Mouse (Mus musculus): ENCODE measurements at regions not wholly inside any gene's neighbourhood (a gene's known extent, or its start where the extent isn't known, plus 50 kb on each side); places are given as distances from the start of the nearest gene placed in this dataset.

DNA sequence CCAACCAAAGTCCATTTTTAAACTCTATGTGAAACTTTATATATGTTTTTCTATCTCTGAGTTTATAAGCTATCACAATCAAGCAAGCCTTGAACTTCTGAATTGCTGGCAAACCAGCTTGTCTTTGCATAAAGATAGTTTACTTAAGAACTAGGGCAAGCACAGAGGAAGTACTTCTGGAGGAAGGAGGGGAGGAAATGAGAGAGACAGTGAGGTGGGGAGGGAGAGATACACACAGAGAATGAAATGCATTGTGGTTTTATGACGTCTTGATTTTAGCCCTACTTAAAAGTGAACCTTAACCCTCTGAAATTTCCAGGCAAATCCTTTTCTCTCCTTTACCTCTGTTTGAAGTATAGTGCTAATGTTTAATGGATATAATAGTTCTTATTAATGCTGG lies 421.0 kb downstream of the Hs3st1 start:
- in situ Hi-C loops (cut with MboI; ENCODE audit: low pct_ligation_motif_present, low pct_unique_long_range_greater_than_20kb, low sequenced_read_pairs): no loop called here
- Histone ChIP-seq H3K36me3 (replicated peaks in 1 of 2; ENCODE audit: control insufficient read depth in 1 of 2, insufficient read depth in 1 of 2, low read length in 1 of 2) (no peaks in the 10 kb centered on the region), H3K4me1 (ENCODE audit: control insufficient read depth in 1 of 2, insufficient read depth in 2 of 2) (peaks cover 0 to 32% of the 10 kb centered on the region in 2 experiments; a peak in 1 of 4 replicates), H3K9me3 (replicated peaks; ENCODE audit: low read length) (no peaks in the 10 kb centered on the region), H3K79me2 (replicated peaks; ENCODE audit: control insufficient read depth, extremely low read depth, insufficient read depth, poor library complexity, severe bottlenecking) (no peaks in the 10 kb centered on the region), H3K27me3 (replicated peaks) (no peaks in the 10 kb centered on the region), H3K27ac (ENCODE audit: insufficient read depth, low read depth) (no peak overlapping the region), H3K4me2 (ENCODE audit: insufficient read depth, low read depth, poor library complexity, severe bottlenecking) (no peak overlapping the region), H3K9ac (ENCODE audit: insufficient read depth, low read depth) (no peak overlapping the region), H3K4me3 (replicated peaks in 1 of 3; ENCODE audit: low read depth in 2 of 3, low read length in 2 of 3, poor library complexity in 1 of 3) (no peak overlapping the region)
- DNase-seq (ENCODE audit: extremely low read depth): peak; percentile 8
- dilution Hi-C loops (cut with MboI; ENCODE audit: extremely low pct_ligation_motif_present, extremely low pct_unique_long_range_greater_than_20kb, low sequenced_read_pairs): no loop called here
- TF ChIP-seq NELFE (IDR thresholded peaks at IDR 0.05; ENCODE audit: low read depth, low read length): no peak
- TF ChIP-seq MYC (IDR thresholded peaks at IDR 0.05; ENCODE audit: low read depth, low read length): no peak
- TF ChIP-seq E2F4 (IDR thresholded peaks at IDR 0.05; ENCODE audit: insufficient replicate concordance, low read depth, low read length): no peak
- TF ChIP-seq PAX5 (IDR thresholded peaks at IDR 0.05; ENCODE audit: low read length): no peak

DNA sequence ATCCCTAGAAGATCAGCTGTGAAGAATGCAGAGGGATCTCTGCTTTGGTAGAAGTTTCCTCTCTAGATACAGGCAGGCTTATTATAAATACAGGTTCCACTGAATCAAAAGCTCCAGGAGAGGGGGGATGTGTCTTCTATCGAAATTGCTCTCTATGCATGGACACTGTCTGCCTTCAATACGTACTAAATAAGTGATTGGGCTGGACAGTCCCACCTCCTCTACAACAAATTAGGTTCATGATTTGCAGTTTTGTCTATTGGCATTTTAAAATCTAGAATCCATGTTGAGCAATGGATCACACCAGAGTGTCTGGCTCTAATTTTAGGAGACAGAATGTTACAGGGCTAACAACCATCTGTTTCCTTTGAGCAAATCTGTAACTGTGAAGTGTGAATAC lies 429.9 kb downstream of the Hs3st1 start:
- no peak for TF ChIP-seq UBTF (IDR thresholded peaks at IDR 0.05; ENCODE audit: low read depth, low read length)
- no peak overlapping the region for H3K27ac ChIP-seq (ENCODE audit: insufficient read depth, low read depth)
- DNase-seq (ENCODE audit: extremely low read depth): no peak
- in situ Hi-C loops (cut with MboI; ENCODE audit: low pct_ligation_motif_present, low pct_unique_long_range_greater_than_20kb, low sequenced_read_pairs): no loop called here
- H3K36me3 ChIP-seq (replicated peaks in 1 of 2; ENCODE audit: control insufficient read depth in 1 of 2, insufficient read depth in 1 of 2, low read length in 1 of 2): no peaks in the 10 kb centered on the region
- H3K4me2 ChIP-seq (ENCODE audit: insufficient read depth, low read depth, poor library complexity, severe bottlenecking): no peak overlapping the region
- dilution Hi-C loops (cut with MboI; ENCODE audit: extremely low pct_ligation_motif_present, extremely low pct_unique_long_range_greater_than_20kb, low sequenced_read_pairs): no loop called here
- no peaks in the 10 kb centered on the region for H3K9me3 ChIP-seq (replicated peaks; ENCODE audit: low read length)
- H3K79me2 ChIP-seq (replicated peaks; ENCODE audit: control insufficient read depth, extremely low read depth, insufficient read depth, poor library complexity, severe bottlenecking): no peaks in the 10 kb centered on the region
- no peak overlapping the region for H3K4me3 ChIP-seq (replicated peaks in 1 of 3; ENCODE audit: low read depth in 2 of 3, low read length in 2 of 3, poor library complexity in 1 of 3)
- H3K4me1 ChIP-seq (ENCODE audit: control insufficient read depth in 1 of 2, insufficient read depth in 2 of 2): no peaks in the 10 kb centered on the region
- H3K9ac ChIP-seq (ENCODE audit: insufficient read depth, low read depth): no peak overlapping the region
- no peaks in the 10 kb centered on the region for H3K27me3 ChIP-seq (replicated peaks)

DNA sequence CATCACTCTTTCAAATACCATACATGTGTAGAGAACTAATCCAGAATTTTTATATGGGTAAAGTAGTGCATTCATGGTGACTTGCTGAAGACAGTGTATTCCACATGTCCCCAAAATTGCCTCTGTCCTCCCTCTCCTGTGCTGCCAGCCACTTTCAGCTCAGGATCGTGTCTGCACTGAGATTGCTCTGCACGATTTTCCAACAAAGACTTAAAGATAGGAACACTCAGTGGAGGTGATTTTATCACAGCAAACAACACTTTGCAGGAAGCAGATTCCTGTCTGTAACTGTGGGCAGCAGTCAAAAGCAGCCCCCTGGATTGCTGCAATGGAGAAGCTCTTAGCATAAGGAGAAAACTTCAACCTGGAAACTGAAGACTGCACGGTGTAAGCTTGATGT lies 438.8 kb downstream of the Hs3st1 start:
- no peak for DNase-seq (ENCODE audit: extremely low read depth)
- no peak overlapping the region for H3K4me3 ChIP-seq (replicated peaks in 1 of 3; ENCODE audit: low read depth in 2 of 3, low read length in 2 of 3, poor library complexity in 1 of 3)
- TF ChIP-seq POLR2AphosphoS2 (IDR thresholded peaks at IDR 0.05; ENCODE audit: low read depth, low read length) (no peak), KAT2A (IDR thresholded peaks at IDR 0.05; ENCODE audit: insufficient replicate concordance, low read length) (no peak), HCFC1 (IDR thresholded peaks at IDR 0.05; ENCODE audit: low read depth, low read length) (no peak), CHD2 (IDR thresholded peaks at IDR 0.05; ENCODE audit: low read length) (no peak), ZKSCAN1 (IDR thresholded peaks at IDR 0.05; ENCODE audit: borderline replicate concordance, low read depth, low read length) (no peak), IRF4 (IDR thresholded peaks at IDR 0.05; ENCODE audit: low read depth, low read length) (no peak), BHLHE40 (IDR thresholded peaks at IDR 0.05; ENCODE audit: low read depth, low read length) (no peak), ETS1 (conservative IDR thresholded peaks at IDR 0.05; ENCODE audit: low read depth, low read length) (no peak), EP300 (IDR thresholded peaks at IDR 0.05; ENCODE audit: low read length) (no peak), MAFK (IDR thresholded peaks at IDR 0.05; ENCODE audit: insufficient replicate concordance, low read length) (no peak), TBP (conservative IDR thresholded peaks at IDR 0.05; ENCODE audit: low read depth, low read length) (no peak)
- H3K36me3 ChIP-seq (replicated peaks in 1 of 2; ENCODE audit: control insufficient read depth in 1 of 2, insufficient read depth in 1 of 2, low read length in 1 of 2): no peaks in the 10 kb centered on the region
- no peaks in the 10 kb centered on the region for H3K79me2 ChIP-seq (replicated peaks; ENCODE audit: control insufficient read depth, extremely low read depth, insufficient read depth, poor library complexity, severe bottlenecking)
- no peak overlapping the region for H3K4me2 ChIP-seq (ENCODE audit: insufficient read depth, low read depth, poor library complexity, severe bottlenecking)
- dilution Hi-C loops (cut with MboI; ENCODE audit: extremely low pct_ligation_motif_present, extremely low pct_unique_long_range_greater_than_20kb, low sequenced_read_pairs): no loop called here
- no peaks in the 10 kb centered on the region for H3K4me1 ChIP-seq (ENCODE audit: control insufficient read depth in 1 of 2, insufficient read depth in 2 of 2)
- H3K27ac ChIP-seq (ENCODE audit: insufficient read depth, low read depth): no peak overlapping the region
- no peaks in the 10 kb centered on the region for H3K27me3 ChIP-seq (replicated peaks)
- in situ Hi-C loops (cut with MboI; ENCODE audit: low pct_ligation_motif_present, low pct_unique_long_range_greater_than_20kb, low sequenced_read_pairs): no loop called here
- H3K9ac ChIP-seq (ENCODE audit: insufficient read depth, low read depth): no peak overlapping the region
- H3K9me3 ChIP-seq (replicated peaks; ENCODE audit: low read length): no peaks in the 10 kb centered on the region
